Mouse (Mus musculus): ENCODE measurements around the gene Iffo1.

DNA sequence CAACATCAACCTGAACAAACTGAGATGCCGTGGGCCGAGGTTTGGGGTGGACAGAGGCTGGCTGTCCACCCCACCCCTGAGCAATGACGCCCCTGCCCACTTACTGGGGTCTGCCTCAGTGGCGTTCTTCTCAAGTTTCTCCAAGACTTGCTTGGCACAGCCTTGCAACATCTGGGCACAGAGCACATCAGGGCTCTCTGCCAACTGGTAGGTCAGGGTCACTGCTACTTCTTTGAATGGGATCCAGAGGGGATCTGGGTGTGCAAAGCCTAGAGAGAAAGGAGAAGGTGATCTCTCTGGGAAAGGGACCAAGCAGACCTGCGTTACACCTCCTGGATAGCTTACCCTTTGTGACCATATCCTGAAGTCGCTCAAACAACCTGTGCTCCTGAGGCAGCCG is 28.2 kb downstream of the Iffo1 start:
- TF ChIP-seq CTCF (IDR thresholded peaks at IDR 0.05): no peak
- TF ChIP-seq EP300 (IDR thresholded peaks at IDR 0.05): no peak

Measured in lung, postnatal 0 days (tissue).